Mouse (Mus musculus) neural tube, embryonic 13.5 days (tissue): ENCODE data around the gene Cnksr3. TPM values are rescaled to one million over a fixed set of nuclear protein-coding genes. Genes with fewer than 3 reads are reported as not detected.

ENCODE experiments used
- ATAC-seq: fragments of 200-750 bp; cut with Nextera tagmentation; 2 replicates; pipeline ENCODE4 v1.8.0; 2017; ENCODE audit warnings: low read depth, mild to moderate bottlenecking, moderate TSS enrichment, moderate library complexity
- H3K27ac ChIP-seq: fragments of 300-500 bp; sonication (generic); replicated peaks from 2 replicates; pipeline ENCODE4 v1.5.1; 2015; ENCODE audit warnings: moderate library complexity, mild to moderate bottlenecking, inconsistent platforms
- H3K27me3 ChIP-seq: fragments of 300-500 bp; sonication (generic); 2 replicates; pipeline ENCODE4 v1.6.1; 2015; ENCODE audit warnings: mild to moderate bottlenecking, inconsistent platforms
- H3K36me3 ChIP-seq: fragments of 300-500 bp; sonication (generic); 2 replicates; pipeline ENCODE4 v1.6.1; 2015; ENCODE audit warnings: mild to moderate bottlenecking, inconsistent platforms
- H3K4me1 ChIP-seq: fragments of 300-500 bp; sonication (generic); replicated peaks from 2 replicates; pipeline ENCODE4 v1.6.1; 2015; ENCODE audit warnings: inconsistent platforms
- H3K4me2 ChIP-seq: fragments of 300-500 bp; sonication (generic); 2 replicates; pipeline ENCODE4 v1.6.1; 2015; ENCODE audit warnings: inconsistent platforms, mild to moderate bottlenecking, moderate library complexity
- H3K4me3 ChIP-seq: fragments of 300-500 bp; sonication (generic); 2 replicates; pipeline ENCODE4 v1.5.1; 2015; ENCODE audit warnings: mild to moderate bottlenecking, inconsistent platforms
- H3K9ac ChIP-seq: fragments of 300-500 bp; sonication (generic); 2 replicates; pipeline ENCODE4 v1.6.1; 2015; ENCODE audit warnings: moderate library complexity, mild to moderate bottlenecking, inconsistent platforms
- H3K9me3 ChIP-seq: fragments of 300-500 bp; sonication (generic); 2 replicates; pipeline ENCODE4 v1.6.1; 2016; ENCODE audit warnings: inconsistent platforms
- WGBS: fragments of 180-500 bp; shearing (Covaris S2); methylation state at CpG from one replicate; pipeline ENCODE4 v1.1.7; 2015; 5-methylcytosine and 5-hydroxymethylcytosine counted together
- polyA plus RNA-seq: library from polyadenylated mRNA; unstranded; fragments of >200 nt; fragmentation: Nextera tagmentation; extraction: Ambion mirVana; gene quantifications from 2 replicates; pipeline ENCODE4 v1.2.1, GENCODE M21; 2015

Gene Cnksr3
- polyA plus RNA-seq, 1 experiment from 2014 or later, result 2.6 TPM

- Histone ChIP-seq H3K4me1 (no peaks in the 10 kb centered on the region), H3K27me3 (no peaks in the 10 kb centered on the region), H3K9ac (no peak overlapping the region), H3K9me3 (no peaks in the 10 kb centered on the region), H3K4me2 (no peak overlapping the region), H3K27ac (no peak overlapping the region), H3K4me3 (no peak overlapping the region), H3K36me3 (no peaks in the 10 kb centered on the region)
- ATAC-seq, result no peak
- WGBS, result 85% methylated on average over 9 of the region's 9 CpGs
Measured at GRCm38 (mm10) chr10:7191721-7192413, 20.2 kb downstream of the Cnksr3 start.

GRCm38 (mm10) chr10:7189194-7189593, 22.8 kb downstream of the Cnksr3 start:
- Histone ChIP-seq H3K36me3 (no peaks in the 10 kb centered on the region), H3K27me3 (no peaks in the 10 kb centered on the region), H3K27ac (no peak overlapping the region), H3K9me3 (no peaks in the 10 kb centered on the region), H3K4me3 (no peak overlapping the region), H3K4me1 (no peaks in the 10 kb centered on the region), H3K9ac (no peak overlapping the region), H3K4me2 (no peak overlapping the region)
- WGBS, result 81% methylated on average over 6 of the region's 6 CpGs
- ATAC-seq, result no peak

- no peak for ATAC-seq
- Histone ChIP-seq H3K9ac (no peak overlapping the region), H3K4me2 (no peak overlapping the region), H3K27me3 (no peaks in the 10 kb centered on the region), H3K4me1 (peaks cover 10% of the 10 kb centered on the region), H3K36me3 (no peaks in the 10 kb centered on the region), H3K27ac (no peak overlapping the region), H3K9me3 (no peaks in the 10 kb centered on the region), H3K4me3 (no peak overlapping the region)
- 74% methylated on average over 7 of the region's 7 CpGs for WGBS
Measured at GRCm38 (mm10) chr10:7187881-7188280, 24.2 kb downstream of the Cnksr3 start.

- Histone ChIP-seq H3K27ac (no peak overlapping the region), H3K4me2 (no peak overlapping the region), H3K4me1 (peaks cover 18% of the 10 kb centered on the region), H3K9me3 (no peaks in the 10 kb centered on the region), H3K27me3 (no peaks in the 10 kb centered on the region), H3K9ac (no peak overlapping the region), H3K36me3 (no peaks in the 10 kb centered on the region), H3K4me3 (no peak overlapping the region)
- no peak for ATAC-seq
- 92% methylated on average over 5 of the region's 5 CpGs for WGBS
Measured at GRCm38 (mm10) chr10:7186992-7187391, 25.0 kb downstream of the Cnksr3 start.

GRCm38 (mm10) chr10:7186018-7186417, 26.0 kb downstream of the Cnksr3 start:
- no peaks in the 10 kb centered on the region for H3K27me3 ChIP-seq
- H3K27ac ChIP-seq, result no peak overlapping the region
- H3K4me1 ChIP-seq, result peaks cover 18% of the 10 kb centered on the region
- no peaks in the 10 kb centered on the region for H3K9me3 ChIP-seq
- no peaks in the 10 kb centered on the region for H3K36me3 ChIP-seq
- H3K4me3 ChIP-seq, result no peak overlapping the region
- ATAC-seq, result no peak
- no peak overlapping the region for H3K9ac ChIP-seq
- WGBS, result 98% methylated on average over 5 of the region's 5 CpGs
- H3K4me2 ChIP-seq, result no peak overlapping the region

- Histone ChIP-seq H3K4me3 (no peak overlapping the region), H3K4me1 (peaks cover 25% of the 10 kb centered on the region), H3K36me3 (no peaks in the 10 kb centered on the region), H3K9me3 (no peaks in the 10 kb centered on the region), H3K4me2 (peak overlapping the region; percentile 2; the same call in 1 of the 2 replicates), H3K27me3 (no peaks in the 10 kb centered on the region), H3K9ac (no peak overlapping the region), H3K27ac (peak overlapping the region; percentile 29)
- ATAC-seq, result no peak
- WGBS, result 39% methylated on average over 6 of the region's 6 CpGs
Measured at GRCm38 (mm10) chr10:7183171-7183631, 28.8 kb downstream of the Cnksr3 start.

- 0 out of 2 replicates have a peak, but pooled peaks have one; percentile 33 for ATAC-seq
- Histone ChIP-seq H3K4me3 (no peak overlapping the region), H3K4me2 (peak overlapping the region; percentile 2; the same call in 1 of the 2 replicates), H3K4me1 (peaks cover 25% of the 10 kb centered on the region), H3K9ac (no peak overlapping the region), H3K27ac (peak overlapping the region; percentile 29), H3K9me3 (no peaks in the 10 kb centered on the region), H3K27me3 (no peaks in the 10 kb centered on the region), H3K36me3 (no peaks in the 10 kb centered on the region)
- WGBS, result 68% methylated on average over 12 of the region's 12 CpGs
Measured at GRCm38 (mm10) chr10:7182555-7183170, 29.4 kb downstream of the Cnksr3 start.

GRCm38 (mm10) chr10:7180296-7180695, 31.7 kb downstream of the Cnksr3 start:
- H3K27me3 ChIP-seq, result no peaks in the 10 kb centered on the region
- 86% methylated on average over 5 of the region's 5 CpGs for WGBS
- H3K9me3 ChIP-seq, result no peaks in the 10 kb centered on the region
- H3K36me3 ChIP-seq, result no peaks in the 10 kb centered on the region
- H3K4me2 ChIP-seq, result no peak overlapping the region
- no peak for ATAC-seq
- no peak overlapping the region for H3K4me3 ChIP-seq
- peaks cover 25% of the 10 kb centered on the region for H3K4me1 ChIP-seq
- H3K9ac ChIP-seq, result no peak overlapping the region
- no peak overlapping the region for H3K27ac ChIP-seq

- Histone ChIP-seq H3K4me1 (peaks cover 21% of the 10 kb centered on the region), H3K27me3 (no peaks in the 10 kb centered on the region), H3K4me3 (no peak overlapping the region), H3K36me3 (no peaks in the 10 kb centered on the region), H3K27ac (no peak overlapping the region), H3K4me2 (no peak overlapping the region), H3K9ac (no peak overlapping the region), H3K9me3 (no peaks in the 10 kb centered on the region)
- ATAC-seq, result no peak
- WGBS, result 78% methylated on average over 10 of the region's 10 CpGs
Measured at GRCm38 (mm10) chr10:7178571-7178970, 33.5 kb downstream of the Cnksr3 start.

- no peaks in the 10 kb centered on the region for H3K9me3 ChIP-seq
- no peak for ATAC-seq
- H3K4me2 ChIP-seq, result no peak overlapping the region
- no peak overlapping the region for H3K27ac ChIP-seq
- no peaks in the 10 kb centered on the region for H3K27me3 ChIP-seq
- 93% methylated on average over 8 of the region's 8 CpGs for WGBS
- H3K4me1 ChIP-seq, result 0 out of 2 replicates have a peak, but pooled peaks cover 6% of the 10 kb centered on the region
- no peaks in the 10 kb centered on the region for H3K36me3 ChIP-seq
- H3K4me3 ChIP-seq, result no peak overlapping the region
- no peak overlapping the region for H3K9ac ChIP-seq
Measured at GRCm38 (mm10) chr10:7176205-7176910, 35.7 kb downstream of the Cnksr3 start.

GRCm38 (mm10) chr10:7174480-7174879, 37.6 kb downstream of the Cnksr3 start:
- ATAC-seq, result no peak
- H3K4me2 ChIP-seq, result no peak overlapping the region

GRCm38 (mm10) chr10:7173098-7173497, 38.9 kb downstream of the Cnksr3 start:
- ATAC-seq, result no peak
- 89% methylated on average over 1 of the region's 1 CpGs for WGBS

More at GRCm38 (mm10) chr10:7174480-7174879, 37.6 kb downstream of the Cnksr3 start:
- no peak overlapping the region for H3K4me3 ChIP-seq
- H3K36me3 ChIP-seq, result no peaks in the 10 kb centered on the region
- H3K27ac ChIP-seq, result no peak overlapping the region
- H3K27me3 ChIP-seq, result no peaks in the 10 kb centered on the region
- no peak overlapping the region for H3K9ac ChIP-seq
- H3K4me1 ChIP-seq, result 0 out of 2 replicates have a peak, but pooled peaks cover 6% of the 10 kb centered on the region
- no peaks in the 10 kb centered on the region for H3K9me3 ChIP-seq
- 60% methylated on average over 2 of the region's 2 CpGs for WGBS

More at GRCm38 (mm10) chr10:7173098-7173497, 38.9 kb downstream of the Cnksr3 start:
- no peaks in the 10 kb centered on the region for H3K4me1 ChIP-seq
- no peak overlapping the region for H3K4me2 ChIP-seq
- no peak overlapping the region for H3K27ac ChIP-seq
- no peaks in the 10 kb centered on the region for H3K36me3 ChIP-seq
- H3K9ac ChIP-seq, result no peak overlapping the region
- no peaks in the 10 kb centered on the region for H3K9me3 ChIP-seq
- H3K4me3 ChIP-seq, result no peak overlapping the region
- H3K27me3 ChIP-seq, result no peaks in the 10 kb centered on the region
